Mouse (Mus musculus): Measurements from ENCODE around the gene Cntn5. TPM values are rescaled to one million over a fixed set of nuclear protein-coding genes. Genes with fewer than 3 reads are reported as not detected.

The Cntn5 gene
- polyA plus RNA-seq, 1 experiment: not detected

DNA sequence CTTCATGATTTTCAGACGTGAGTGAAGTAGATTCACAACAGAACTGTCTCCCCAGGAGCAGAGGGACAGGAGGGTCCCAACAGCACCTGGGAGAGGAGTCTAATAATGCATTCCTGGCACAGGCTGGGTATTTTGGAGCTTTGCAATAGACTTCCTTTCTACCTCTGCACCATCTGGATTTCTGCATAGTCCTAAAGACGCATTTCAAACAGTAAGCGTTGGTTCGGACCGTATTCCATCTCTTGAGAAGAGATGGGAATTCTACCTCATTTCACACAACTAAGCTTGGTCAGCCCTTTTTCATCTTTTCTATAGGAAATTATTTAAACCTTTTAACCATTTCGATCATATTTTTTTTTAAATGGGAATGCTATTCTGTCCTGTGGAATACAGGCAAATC is 635.7 kb downstream of the Cntn5 start:
- Histone ChIP-seq H3K27ac (ENCODE audit: insufficient read depth, low read length) (no peak overlapping the region), H3K36me3 (ENCODE audit: control insufficient read depth, insufficient read depth, low read length) (no peaks in the 10 kb centered on the region), H3K4me1 (ENCODE audit: control insufficient read depth, insufficient read depth, insufficient read length) (no peaks in the 10 kb centered on the region), H3K27me3 (ENCODE audit: control insufficient read depth, insufficient read depth, low read length) (no peaks in the 10 kb centered on the region), H3K4me3 (ENCODE audit: extremely low read depth, insufficient read depth, insufficient read length) (no peak overlapping the region)
- no peak for DNase-seq (ENCODE audit: low read depth in 1 of 2, low spot score in 2 of 2)
- 79% methylated on average over 6 of the region's 6 CpGs for WGBS
- TF ChIP-seq POLR2A (IDR thresholded peaks at IDR 0.05; ENCODE audit: low read depth, low read length): no peak
- no peak for TF ChIP-seq CTCF (IDR thresholded peaks at IDR 0.05; ENCODE audit: extremely low read depth, insufficient read depth, insufficient read length, insufficient replicate concordance)

DNA sequence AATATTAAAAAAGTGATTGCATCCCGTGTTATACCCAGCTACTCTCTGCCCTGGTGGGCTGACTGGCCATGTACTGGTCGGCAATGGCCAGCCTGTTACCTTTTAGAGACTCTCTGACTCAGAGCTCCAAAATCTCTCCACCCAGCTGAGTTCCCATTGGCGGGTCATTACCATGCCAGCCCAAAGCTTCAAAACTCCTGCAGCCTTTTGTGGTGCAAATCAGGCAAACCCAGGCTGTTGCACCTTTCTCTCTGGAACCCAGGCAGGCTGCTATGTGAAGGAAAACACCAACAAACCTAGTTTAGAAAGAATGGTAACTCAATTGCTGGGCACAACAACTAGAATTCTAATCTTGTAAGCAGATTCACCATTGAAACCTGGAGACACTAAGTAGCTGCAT is 639.0 kb downstream of the Cntn5 start:
- TF ChIP-seq CTCF (IDR thresholded peaks at IDR 0.05; ENCODE audit: extremely low read depth, insufficient read depth, insufficient read length, insufficient replicate concordance): no peak
- TF ChIP-seq POLR2A (IDR thresholded peaks at IDR 0.05; ENCODE audit: low read depth, low read length): no peak
- 47% methylated on average over 3 of the region's 3 CpGs for WGBS
- DNase-seq (ENCODE audit: low read depth in 1 of 2, low spot score in 2 of 2): no peak
- Histone ChIP-seq H3K4me1 (ENCODE audit: control insufficient read depth, insufficient read depth, insufficient read length) (no peaks in the 10 kb centered on the region), H3K27ac (ENCODE audit: insufficient read depth, low read length) (no peak overlapping the region), H3K4me3 (ENCODE audit: extremely low read depth, insufficient read depth, insufficient read length) (no peak overlapping the region), H3K27me3 (ENCODE audit: control insufficient read depth, insufficient read depth, low read length) (no peaks in the 10 kb centered on the region), H3K36me3 (ENCODE audit: control insufficient read depth, insufficient read depth, low read length) (no peaks in the 10 kb centered on the region)

DNA sequence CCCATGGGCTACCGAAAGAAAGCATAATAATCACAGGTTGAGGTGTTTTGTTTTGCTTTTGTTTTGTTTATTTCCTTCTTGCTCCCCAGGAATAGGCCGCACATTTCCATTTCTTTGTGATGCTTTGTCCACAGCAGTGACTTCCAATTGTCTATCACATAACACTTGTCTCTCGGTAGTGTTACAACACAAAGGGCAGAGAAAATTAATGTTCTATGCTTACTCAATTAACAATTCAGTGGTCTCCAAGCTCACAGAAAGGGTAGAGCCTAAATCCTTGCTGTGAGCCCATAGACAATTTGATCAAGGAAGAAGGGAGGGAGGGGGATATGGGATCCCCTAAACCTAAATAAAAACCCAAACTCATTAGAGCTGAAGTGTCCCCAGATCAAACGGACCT is 671.2 kb downstream of the Cntn5 start:
- Histone ChIP-seq H3K27me3 (ENCODE audit: control insufficient read depth, insufficient read depth, low read length) (no peaks in the 10 kb centered on the region), H3K27ac (ENCODE audit: insufficient read depth, low read length) (no peak overlapping the region), H3K4me1 (ENCODE audit: control insufficient read depth, insufficient read depth, insufficient read length) (no peaks in the 10 kb centered on the region), H3K4me3 (ENCODE audit: extremely low read depth, insufficient read depth, insufficient read length) (no peak overlapping the region), H3K36me3 (ENCODE audit: control insufficient read depth, insufficient read depth, low read length) (no peaks in the 10 kb centered on the region)
- 84% methylated on average over 4 of the region's 4 CpGs for WGBS
- no peak for DNase-seq (ENCODE audit: low read depth in 1 of 2, low spot score in 2 of 2)
- no peak for TF ChIP-seq CTCF (IDR thresholded peaks at IDR 0.05; ENCODE audit: extremely low read depth, insufficient read depth, insufficient read length, insufficient replicate concordance)
- no peak for TF ChIP-seq POLR2A (IDR thresholded peaks at IDR 0.05; ENCODE audit: low read depth, low read length)

DNA sequence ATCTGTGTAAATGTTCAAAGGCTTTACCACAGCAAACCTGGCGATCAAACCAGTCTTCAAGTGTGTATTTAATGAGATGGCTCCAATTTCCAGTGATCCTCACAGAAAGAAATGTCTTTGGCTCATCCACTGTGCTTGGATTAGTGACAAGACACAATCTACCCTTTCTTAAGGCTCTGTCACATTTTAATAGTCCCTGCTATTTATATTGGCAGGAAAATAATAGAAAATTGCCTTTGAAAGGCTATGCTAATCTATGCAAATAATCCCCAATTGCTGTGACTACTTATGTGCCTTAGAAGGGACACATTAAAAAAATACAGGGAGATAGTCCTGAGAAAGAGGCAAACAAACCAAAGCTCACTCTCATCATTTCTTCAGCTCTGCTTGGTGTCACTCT is 672.5 kb downstream of the Cntn5 start:
- no peak overlapping the region for H3K27ac ChIP-seq (ENCODE audit: insufficient read depth, low read length)
- WGBS: 61% methylated on average over 1 of the region's 1 CpGs
- no peaks in the 10 kb centered on the region for H3K4me1 ChIP-seq (ENCODE audit: control insufficient read depth, insufficient read depth, insufficient read length)
- DNase-seq (ENCODE audit: low read depth in 1 of 2, low spot score in 2 of 2): no peak
- TF ChIP-seq POLR2A (IDR thresholded peaks at IDR 0.05; ENCODE audit: low read depth, low read length) (no peak), CTCF (IDR thresholded peaks at IDR 0.05; ENCODE audit: extremely low read depth, insufficient read depth, insufficient read length, insufficient replicate concordance) (no peak)
- H3K36me3 ChIP-seq (ENCODE audit: control insufficient read depth, insufficient read depth, low read length): no peaks in the 10 kb centered on the region
- no peaks in the 10 kb centered on the region for H3K27me3 ChIP-seq (ENCODE audit: control insufficient read depth, insufficient read depth, low read length)
- H3K4me3 ChIP-seq (ENCODE audit: extremely low read depth, insufficient read depth, insufficient read length): no peak overlapping the region

DNA sequence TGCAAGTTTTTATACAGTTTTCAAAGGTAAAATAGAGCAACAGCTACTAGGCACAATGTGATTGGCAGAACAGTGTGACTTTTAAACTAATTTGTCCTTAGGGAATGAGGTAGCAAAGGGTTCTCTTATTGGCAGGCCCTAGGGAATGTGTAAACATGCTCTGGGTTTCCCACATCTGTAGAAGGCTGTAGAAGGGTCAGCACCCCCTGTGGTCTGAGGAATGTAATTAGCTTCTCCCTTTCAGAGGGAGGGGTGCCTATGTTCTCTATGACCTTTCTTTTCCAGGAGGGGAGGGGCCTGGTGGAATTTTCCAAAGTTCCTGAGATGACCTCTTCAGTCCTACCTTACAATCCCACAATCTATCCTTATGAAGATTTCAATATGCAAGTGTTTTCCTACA is 673.6 kb downstream of the Cntn5 start:
- Histone ChIP-seq H3K27ac (ENCODE audit: insufficient read depth, low read length) (no peak overlapping the region), H3K36me3 (ENCODE audit: control insufficient read depth, insufficient read depth, low read length) (no peaks in the 10 kb centered on the region), H3K4me3 (ENCODE audit: extremely low read depth, insufficient read depth, insufficient read length) (no peak overlapping the region), H3K27me3 (ENCODE audit: control insufficient read depth, insufficient read depth, low read length) (no peaks in the 10 kb centered on the region), H3K4me1 (ENCODE audit: control insufficient read depth, insufficient read depth, insufficient read length) (no peaks in the 10 kb centered on the region)
- no peak for DNase-seq (ENCODE audit: low read depth in 1 of 2, low spot score in 2 of 2)
- TF ChIP-seq POLR2A (IDR thresholded peaks at IDR 0.05; ENCODE audit: low read depth, low read length) (no peak), CTCF (IDR thresholded peaks at IDR 0.05; ENCODE audit: extremely low read depth, insufficient read depth, insufficient read length, insufficient replicate concordance) (no peak)

DNA sequence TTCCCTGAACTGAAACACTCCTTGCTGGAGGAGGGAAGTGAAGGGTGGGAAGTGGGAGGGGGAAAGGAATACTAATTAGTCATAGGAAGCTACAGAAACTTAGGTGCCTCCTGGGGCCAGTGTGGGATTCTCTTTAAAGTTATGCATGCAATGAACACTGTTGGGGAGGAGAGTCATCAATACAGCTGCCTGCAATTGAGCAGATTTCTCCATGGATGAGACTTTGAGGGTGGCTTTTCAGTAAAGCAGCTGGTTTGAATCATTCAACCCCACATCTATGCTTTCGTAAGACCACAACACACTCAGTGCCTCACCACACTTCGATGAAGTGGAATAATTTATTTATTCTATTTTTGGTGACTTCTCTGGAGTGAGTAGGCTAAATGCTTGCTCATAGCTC is 674.9 kb downstream of the Cntn5 start:
- DNase-seq (ENCODE audit: low read depth in 1 of 2, low spot score in 2 of 2): no peak
- H3K4me1 ChIP-seq (ENCODE audit: control insufficient read depth, insufficient read depth, insufficient read length): no peaks in the 10 kb centered on the region
- WGBS: 75% methylated on average over 2 of the region's 2 CpGs
- TF ChIP-seq CTCF (IDR thresholded peaks at IDR 0.05; ENCODE audit: extremely low read depth, insufficient read depth, insufficient read length, insufficient replicate concordance) (no peak), POLR2A (IDR thresholded peaks at IDR 0.05; ENCODE audit: low read depth, low read length) (no peak)
- H3K27me3 ChIP-seq (ENCODE audit: control insufficient read depth, insufficient read depth, low read length): no peaks in the 10 kb centered on the region
- no peak overlapping the region for H3K27ac ChIP-seq (ENCODE audit: insufficient read depth, low read length)
- no peak overlapping the region for H3K4me3 ChIP-seq (ENCODE audit: extremely low read depth, insufficient read depth, insufficient read length)
- no peaks in the 10 kb centered on the region for H3K36me3 ChIP-seq (ENCODE audit: control insufficient read depth, insufficient read depth, low read length)

DNA sequence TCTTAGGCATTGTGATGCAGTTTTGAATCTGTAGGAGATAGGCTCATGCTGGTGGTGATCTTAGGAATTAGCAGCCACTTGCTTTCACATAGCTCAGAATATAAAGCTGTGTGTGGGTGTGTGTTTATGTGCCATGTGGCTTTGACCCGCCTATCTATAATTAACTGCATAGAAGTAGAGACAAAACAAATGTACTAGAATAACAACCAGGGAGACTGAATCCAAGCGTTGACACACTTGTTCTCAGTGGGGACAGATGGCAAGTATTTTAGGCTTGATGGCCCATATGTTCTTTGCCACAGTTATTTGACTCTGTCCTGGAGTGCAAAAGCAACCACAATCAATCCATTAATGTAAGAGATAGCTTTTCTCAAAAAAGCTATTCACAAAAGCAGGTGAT is 678.6 kb downstream of the Cntn5 start:
- DNase-seq (ENCODE audit: low read depth in 1 of 2, low spot score in 2 of 2): no peak
- Histone ChIP-seq H3K36me3 (ENCODE audit: control insufficient read depth, insufficient read depth, low read length) (no peaks in the 10 kb centered on the region), H3K4me3 (ENCODE audit: extremely low read depth, insufficient read depth, insufficient read length) (no peak overlapping the region), H3K27ac (ENCODE audit: insufficient read depth, low read length) (no peak overlapping the region), H3K4me1 (ENCODE audit: control insufficient read depth, insufficient read depth, insufficient read length) (no peaks in the 10 kb centered on the region), H3K27me3 (ENCODE audit: control insufficient read depth, insufficient read depth, low read length) (no peaks in the 10 kb centered on the region)
- 84% methylated on average over 2 of the region's 2 CpGs for WGBS
- no peak for TF ChIP-seq CTCF (IDR thresholded peaks at IDR 0.05; ENCODE audit: extremely low read depth, insufficient read depth, insufficient read length, insufficient replicate concordance)

Data from spleen, adult 2 months (tissue).